Mouse (Mus musculus): Measurements from ENCODE around the gene B3gntl1.

Gene B3gntl1

DNA sequence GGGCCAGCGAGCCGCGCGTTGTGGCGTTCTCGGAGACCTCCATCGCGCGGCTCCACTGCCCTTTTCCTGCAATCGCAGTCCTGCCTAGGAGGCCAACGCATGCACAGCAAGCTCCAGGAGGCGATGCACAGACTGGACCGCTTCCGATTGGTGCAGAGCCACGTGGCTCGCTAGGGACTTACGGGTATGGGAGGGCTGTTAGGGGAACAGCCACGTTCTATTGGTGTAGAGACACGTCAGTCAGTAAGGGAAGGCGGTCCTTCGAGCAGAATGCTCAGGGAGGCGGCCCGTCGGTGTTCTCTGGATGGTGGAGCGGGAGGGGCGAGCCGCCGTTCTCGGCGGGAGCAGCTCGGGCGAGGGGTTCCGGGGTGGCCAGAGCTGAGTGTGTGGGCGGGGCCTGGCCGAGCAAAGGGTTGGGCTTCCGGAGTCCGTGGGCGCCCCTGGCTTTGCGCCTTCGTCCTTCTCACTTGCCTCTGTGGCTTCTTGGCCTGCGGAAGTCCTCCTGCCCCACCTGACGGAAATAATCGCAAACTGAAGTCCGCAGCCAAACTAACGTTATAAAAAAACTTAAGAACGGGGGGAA lies at the start of gene B3gntl1:
B3gntl1 (minus strand) TSS at position 164 of the 583 bp plus-strand sequence.
- DNase-seq: peak; percentile 98

DNA sequence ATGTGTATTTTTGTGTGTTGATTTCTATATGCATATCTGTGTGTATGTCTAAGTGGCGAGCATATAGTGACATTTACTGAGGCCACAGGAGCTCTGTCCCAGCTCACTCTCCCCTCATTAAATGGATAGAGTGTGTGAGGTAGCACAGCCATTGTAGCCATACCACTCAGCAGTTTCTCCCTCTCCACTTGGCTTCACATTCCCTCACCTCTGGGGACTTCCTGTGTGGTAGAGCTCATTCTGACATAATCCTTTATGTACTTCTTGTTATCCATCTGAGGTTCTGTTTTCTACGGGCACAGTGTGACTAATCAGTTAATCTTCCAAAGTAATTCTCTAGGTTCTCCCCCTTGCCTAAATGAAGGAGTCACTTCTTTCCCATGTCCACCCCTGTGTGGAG lies 49.5 kb upstream of the B3gntl1 start:
- no peak for DNase-seq

DNA sequence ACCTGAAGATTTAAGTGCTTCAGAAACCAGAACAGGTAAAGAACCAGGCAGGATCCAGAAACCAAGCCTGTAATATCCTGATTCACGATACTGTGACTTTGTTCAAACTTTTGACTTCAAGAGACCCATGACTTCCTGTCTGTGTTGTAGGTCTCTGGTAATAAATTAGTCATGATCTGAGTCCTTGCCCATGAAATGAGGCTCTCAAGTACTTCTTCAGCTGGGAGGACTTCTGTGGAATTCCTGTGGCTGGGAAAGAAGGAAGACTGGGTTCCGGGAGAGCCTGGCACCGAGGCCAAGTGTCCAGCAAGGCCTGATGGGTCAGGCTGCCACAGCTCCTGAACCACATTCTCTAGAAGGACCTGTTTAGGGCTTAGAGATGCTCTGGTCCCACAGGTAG lies 47.8 kb upstream of the B3gntl1 start:
- no peak for DNase-seq

- DNase-seq: no peak
These were observed 44.8 kb upstream of the B3gntl1 start for GRCm38 (mm10) chr11:121717724-121718123.

GRCm38 (mm10) chr11:121714745-121715485 lies 42.0 kb upstream of the B3gntl1 start:
- no peak for DNase-seq

- DNase-seq: no peak
These were observed 40.6 kb upstream of the B3gntl1 start for GRCm38 (mm10) chr11:121713569-121713968.

DNA sequence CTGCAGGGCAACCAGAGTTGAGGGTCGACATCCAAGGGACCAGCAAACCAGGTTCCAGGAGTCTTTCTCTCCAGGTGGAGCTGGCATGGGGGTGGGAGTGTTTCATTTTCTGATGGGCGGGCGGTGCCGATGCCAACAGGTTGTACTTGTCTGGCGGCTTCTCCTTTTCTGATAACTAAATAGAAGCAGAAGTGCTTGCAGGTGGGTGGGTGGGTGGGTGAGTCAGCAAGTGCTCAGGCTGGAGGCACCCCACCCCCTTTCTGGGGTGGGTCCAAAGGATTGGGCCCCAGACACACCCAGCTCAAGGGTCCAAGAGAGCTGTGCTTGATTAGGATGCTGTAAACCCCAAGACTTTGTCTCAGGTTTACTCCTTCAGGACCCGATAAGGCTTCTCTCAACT lies 40.0 kb upstream of the B3gntl1 start:
- DNase-seq: no peak

GRCm38 (mm10) chr11:121710245-121710644 lies 37.3 kb upstream of the B3gntl1 start:
- DNase-seq: no peak

DNA sequence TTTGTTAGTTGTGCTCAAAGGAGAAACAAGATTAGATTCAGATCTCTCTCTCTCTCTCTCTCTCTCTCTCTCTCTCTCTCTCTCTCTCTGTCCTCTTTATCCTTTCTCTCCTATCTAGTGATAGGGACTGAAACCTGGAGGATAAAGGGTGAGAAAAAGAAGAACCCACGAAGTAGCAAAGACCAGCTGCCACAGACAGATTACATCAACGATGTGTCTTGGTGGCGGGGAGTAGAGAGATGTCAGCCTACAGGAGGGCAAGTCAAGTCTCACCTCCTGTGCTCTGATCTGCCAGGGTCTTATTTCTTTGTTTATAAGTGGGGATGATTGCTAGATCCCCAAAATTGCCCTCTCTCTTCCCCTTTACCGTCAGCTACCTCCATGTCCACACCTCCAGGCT lies 36.3 kb upstream of the B3gntl1 start:
- DNase-seq: no peak

DNA sequence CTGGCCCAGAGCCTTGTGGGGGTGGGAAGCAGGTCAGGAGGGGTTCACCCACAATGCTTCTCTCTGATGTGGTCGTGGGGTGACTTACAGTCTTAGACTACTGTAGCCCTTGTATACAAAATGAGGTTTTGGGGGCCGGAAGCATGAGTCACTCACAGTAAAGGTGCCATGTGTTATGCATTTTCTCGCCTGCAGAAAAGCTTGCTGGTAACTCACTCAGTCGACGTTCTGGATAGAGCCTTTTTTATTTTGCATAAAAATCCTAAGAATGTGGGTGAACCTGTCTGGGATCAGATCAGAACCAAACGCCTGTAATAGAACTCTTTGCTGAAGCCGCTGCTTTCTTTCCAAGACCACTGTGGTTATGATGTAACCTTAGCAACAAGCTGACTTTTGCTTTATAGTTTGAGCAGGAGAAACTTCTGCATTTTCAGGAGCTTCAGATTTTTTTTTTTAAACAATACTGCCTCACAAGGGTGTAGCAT lies 33.6 kb upstream of the B3gntl1 start:
- DNase-seq: peak; percentile 76

DNA sequence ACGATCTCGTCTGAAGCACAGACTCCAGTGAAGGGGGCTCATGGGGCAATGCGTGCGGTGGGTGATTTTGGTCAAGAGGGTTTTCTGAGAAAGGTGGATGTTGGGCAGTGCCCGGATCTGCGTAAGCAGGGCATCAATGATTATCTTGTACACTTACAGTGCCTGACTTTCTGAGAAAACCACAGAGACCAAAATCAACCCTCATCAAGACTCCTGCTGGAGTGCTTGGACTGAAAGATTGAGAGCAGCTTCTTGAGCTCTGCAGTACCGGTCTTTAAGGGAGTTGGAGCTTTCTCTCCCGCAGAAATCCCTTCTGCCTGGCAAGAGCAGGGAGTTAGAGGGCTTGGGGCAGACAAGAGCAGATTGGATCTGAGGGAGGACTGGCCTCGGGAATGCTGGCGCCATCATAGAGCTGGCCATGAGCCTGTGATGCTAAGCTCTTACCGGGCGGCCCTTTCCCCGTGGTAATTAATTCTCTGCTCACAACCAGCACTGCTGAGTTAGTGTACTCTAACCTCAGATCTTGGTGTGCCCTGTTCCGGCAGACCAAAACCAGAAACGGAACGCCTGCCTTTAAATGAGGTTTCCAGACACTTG lies 30.8 kb upstream of the B3gntl1 start:
- no peak for DNase-seq

- peak; percentile 63 for DNase-seq
These were observed 30.1 kb upstream of the B3gntl1 start for GRCm38 (mm10) chr11:121702895-121703618.

- DNase-seq: peak; percentile 63
These were observed 29.4 kb upstream of the B3gntl1 start for GRCm38 (mm10) chr11:121702111-121702894.

DNA sequence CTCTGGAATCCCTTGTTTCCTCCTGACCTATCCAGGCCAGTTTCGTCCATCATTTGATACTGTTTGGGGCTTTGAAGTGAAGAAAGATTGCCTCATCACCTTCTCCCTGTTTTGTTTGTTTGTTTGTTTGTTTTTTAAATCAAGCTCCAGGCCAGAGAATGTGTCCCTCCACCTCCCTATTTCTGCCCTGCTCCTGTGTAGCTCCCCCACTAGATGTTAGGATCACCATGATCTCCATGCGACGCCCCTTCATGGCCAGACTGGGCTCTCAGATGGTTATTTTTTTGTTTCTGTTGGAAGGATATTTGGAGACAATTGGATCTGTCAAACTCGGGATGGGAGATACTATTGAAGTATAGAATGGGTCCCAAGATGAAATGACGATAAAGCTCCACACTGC lies 28.3 kb upstream of the B3gntl1 start, which contains the start of gene Metrnl:
Metrnl (plus strand) TSS at position 301 of the 400 bp plus-strand sequence.
- DNase-seq: no peak

GRCm38 (mm10) chr11:121698381-121698955 lies 25.5 kb upstream of the B3gntl1 start:
- DNase-seq: no peak

DNA sequence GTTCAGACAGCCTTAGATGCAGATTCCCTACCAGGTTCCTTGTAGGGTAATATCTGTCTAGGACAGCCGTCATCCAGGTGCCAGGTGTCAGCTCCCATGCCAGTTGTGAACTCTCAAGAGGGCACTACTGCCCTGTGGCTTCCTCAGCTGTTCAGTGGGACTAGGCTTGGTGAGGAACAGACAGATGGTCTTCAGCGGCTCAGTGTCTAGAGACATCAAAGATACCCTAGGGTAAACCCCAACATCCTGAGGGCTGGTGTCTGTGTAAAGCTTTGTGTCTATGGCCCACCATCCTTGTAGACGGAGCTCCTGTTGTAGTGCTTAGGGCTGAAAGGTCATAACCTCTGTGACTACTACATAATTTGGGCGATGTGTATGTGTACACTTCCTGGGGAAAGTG lies 24.3 kb upstream of the B3gntl1 start:
- DNase-seq: peak; percentile 54

GRCm38 (mm10) chr11:121695304-121696064 lies 22.5 kb upstream of the B3gntl1 start:
- DNase-seq: no peak

DNA sequence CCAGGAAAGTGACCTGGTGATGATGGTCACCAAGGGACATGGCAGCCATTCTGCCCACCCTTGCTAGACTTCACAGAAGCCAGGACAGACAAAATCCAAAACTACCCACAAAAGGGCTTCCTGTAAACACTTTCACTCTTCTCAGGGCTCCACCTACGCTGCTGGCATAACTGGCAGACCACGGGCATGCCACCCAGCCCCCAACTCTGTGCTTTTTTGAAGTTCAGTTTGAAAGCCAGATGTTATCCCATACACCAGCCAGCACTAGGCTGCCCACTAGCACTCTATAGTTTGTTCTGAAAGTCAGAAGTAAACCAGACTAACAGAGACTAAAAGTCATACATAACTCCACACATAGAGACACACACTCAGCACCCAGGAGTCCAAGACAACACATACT lies 15.1 kb upstream of the B3gntl1 start:
- DNase-seq: peak; percentile 55

DNA sequence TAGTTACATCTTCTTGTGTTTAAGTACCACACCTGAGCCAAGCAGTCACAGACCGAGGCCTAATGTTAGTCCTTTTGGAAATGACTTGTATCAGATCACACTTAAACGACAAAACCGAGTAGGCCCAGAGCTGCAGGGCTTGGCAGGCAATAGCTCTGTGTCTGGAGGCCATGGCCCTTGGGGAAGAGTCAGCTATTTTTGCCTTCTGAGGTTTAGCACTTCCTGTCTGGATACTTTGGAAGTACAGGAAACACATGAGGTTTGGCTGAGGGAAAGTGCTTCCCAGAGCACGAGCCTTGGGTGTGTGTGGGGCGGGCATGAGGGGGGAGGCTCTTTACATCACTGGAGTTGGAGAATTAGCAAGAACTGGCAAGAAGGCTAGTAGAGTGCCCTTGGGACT lies 13.7 kb upstream of the B3gntl1 start:
- DNase-seq: no peak

DNA sequence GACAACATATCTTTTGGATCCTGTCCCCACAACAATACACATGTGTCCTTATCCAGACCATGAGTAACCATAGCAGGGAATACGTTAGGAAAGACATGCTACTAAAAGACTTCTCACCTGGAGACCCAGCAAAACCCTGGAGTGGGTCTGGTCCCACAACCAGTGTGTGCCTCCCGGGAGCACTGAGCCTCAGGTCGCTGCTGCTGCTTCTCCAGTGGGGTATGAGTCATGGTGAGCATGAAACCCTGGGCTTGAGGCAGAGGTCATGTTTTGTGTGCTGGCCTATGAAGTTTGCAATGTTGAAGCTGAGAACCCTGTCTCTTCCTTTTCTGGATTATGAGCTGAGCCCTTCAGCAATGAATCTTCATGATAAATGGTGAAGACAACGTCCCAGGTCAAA lies 13.1 kb upstream of the B3gntl1 start:
- no peak for DNase-seq

DNA sequence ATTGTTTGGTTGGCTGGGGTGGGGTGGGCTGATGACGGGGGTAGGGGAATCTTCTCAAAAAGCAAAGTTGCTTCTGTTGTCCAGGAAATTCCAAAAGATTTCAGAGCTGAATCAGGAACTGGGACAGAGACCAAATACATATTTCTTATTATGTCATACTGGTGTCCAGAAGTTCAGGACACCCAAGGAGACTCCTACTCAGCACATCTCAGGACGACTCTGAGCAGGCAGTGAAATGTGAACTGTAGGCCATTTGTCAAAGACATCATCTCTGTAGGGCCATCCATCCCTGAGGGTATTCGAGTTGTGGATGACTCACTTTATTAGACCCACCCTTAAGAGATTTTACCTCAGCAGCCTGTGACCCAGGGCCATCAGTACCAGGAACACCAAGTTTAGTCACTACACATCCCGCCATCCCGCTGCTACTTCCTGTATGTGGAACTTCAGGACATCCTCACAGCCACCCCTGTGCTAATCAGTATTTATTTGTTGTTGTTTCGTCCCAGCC lies 12.6 kb upstream of the B3gntl1 start:
- no peak for DNase-seq
